Mouse (Mus musculus) activated CD4-positive, CD25-positive, alpha-beta regulatory T cell, adult 9 weeks (primary cell): ENCODE data around the gene Lce1i. TPM values are rescaled to one million over a fixed set of nuclear protein-coding genes. Genes with fewer than 3 reads are reported as not detected.

Experiments
- polyA plus RNA-seq: library from polyadenylated mRNA; unstranded; fragments of 100-300 nt; shearing (Covaris generic); gene quantifications from one replicate; pipeline ENCODE4 v1.2.1, GENCODE M21; 2017

Lce1i gene
- not detected for polyA plus RNA-seq

DNA sequence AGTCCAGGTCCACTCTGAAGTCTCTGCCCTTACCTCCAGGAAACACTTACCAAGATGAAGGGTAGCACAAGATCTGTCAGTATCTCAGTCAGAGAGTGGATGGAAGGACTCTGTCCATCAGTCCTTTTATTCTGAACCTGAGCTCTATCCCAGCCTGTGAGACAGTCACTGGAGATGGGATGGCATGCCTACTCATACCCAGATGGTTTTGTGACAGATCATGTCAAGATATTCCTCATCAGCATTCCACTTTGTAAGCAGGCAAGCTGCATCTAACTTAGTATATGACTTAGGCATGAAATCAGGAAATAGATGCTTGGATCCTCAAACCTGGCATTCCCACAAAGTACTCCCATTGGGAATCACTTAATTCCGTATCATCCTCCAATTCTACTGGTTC, at the start of gene Lce1i:
Gene Lce1i (minus strand): TSS at position 101 of the 400 bp plus-strand sequence.

DNA sequence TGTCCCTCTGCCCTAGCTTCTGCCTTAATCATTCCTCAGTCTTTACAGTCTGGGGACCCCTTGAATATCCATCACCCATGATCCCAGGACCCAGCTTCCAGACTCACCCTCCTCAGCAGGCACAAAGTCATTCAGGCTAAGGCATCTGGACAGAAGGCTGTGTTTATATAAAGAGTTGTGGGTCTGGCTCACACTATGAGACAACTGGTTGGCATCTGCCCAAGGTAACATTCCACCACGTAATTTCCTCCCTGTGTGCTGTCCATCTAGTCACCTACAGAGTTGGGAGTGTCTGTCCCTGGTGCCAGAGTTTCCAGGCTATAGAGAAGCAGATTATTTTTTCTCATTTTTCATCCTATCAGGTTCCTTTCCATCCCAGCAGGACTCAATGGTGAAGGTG, 48.4 kb upstream of the Lce1i start, which contains the start of gene Kprp:
Gene Kprp (minus strand): TSS at position 140 of the 400 bp plus-strand sequence.

DNA sequence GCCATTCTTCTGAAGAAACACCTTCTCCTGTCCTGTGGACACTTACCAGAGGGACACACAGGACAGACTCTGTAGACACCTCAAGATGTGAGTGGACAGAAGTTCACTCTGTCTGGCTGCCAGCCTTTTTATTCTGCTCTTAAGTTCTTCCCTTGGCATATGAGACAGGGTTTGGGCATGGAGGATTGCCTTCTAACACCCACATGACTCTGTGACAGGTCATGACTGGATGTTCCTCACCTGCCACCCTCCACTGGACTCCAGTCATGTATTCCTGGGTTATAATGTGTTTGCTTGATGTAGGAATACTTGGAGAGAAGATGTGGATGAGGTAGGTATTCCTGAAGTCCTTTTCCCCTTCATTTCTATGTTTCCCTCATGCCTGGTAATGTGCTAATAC, 29.1 kb upstream of the Lce1i start, which contains the start of gene Lce1k:
Gene Lce1k (minus strand): TSS at position 101 of the 400 bp plus-strand sequence.

GRCm38 (mm10) chr3:92790414-92790813, 11.7 kb upstream of the Lce1i start, which contains the start of gene Lce1j:
Gene Lce1j (minus strand): TSS chr3:92790514.

GRCm38 (mm10) chr3:92764965-92765364, 13.7 kb downstream of the Lce1i start, which contains the start of gene Lce1h:
Gene Lce1h (minus strand): TSS chr3:92765065.

GRCm38 (mm10) chr3:92752238-92752637, 26.5 kb downstream of the Lce1i start, which contains the start of gene Lce1g:
Gene Lce1g (minus strand): TSS chr3:92752338.

DNA sequence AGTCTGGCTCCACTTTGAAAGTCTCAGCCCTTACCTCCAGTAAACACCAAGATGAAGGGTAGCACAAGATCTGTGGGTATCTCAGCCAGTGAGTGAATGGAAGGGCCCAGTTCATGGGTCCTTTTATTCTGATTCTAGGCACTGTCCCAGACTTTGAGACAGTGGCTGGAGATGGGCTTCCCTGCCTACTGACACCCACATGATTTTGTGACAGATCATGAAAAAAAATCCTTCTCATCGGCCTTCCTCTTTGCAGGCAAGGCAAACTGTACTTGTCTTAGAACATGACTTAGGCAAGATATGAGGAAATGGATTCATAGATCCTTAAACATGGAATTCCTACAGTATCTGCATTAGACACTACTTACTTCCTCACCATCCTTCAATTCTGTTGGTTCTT, 39.7 kb downstream of the Lce1i start, which contains the start of gene Gm38119:
Gene Gm38119 (minus strand): TSS at position 101 of the 400 bp plus-strand sequence.

Other genes with a start within 250 kb of the Lce1i start
- gene 2310046K23Rik, start 244.4 kb downstream of the Lce1i start, polyA plus RNA-seq, result not detected
- gene Ivl, start 205.2 kb downstream of the Lce1i start, polyA plus RNA-seq, result not detected
- not detected for gene Smcp, start 189.9 kb downstream of the Lce1i start, polyA plus RNA-seq
- not detected for gene 2210017I01Rik, start 171.4 kb downstream of the Lce1i start, polyA plus RNA-seq
- gene Lce6a, start 157.2 kb downstream of the Lce1i start, polyA plus RNA-seq, result not detected
- not detected for gene Lce1a1, start 130.6 kb downstream of the Lce1i start, polyA plus RNA-seq
- not detected for gene Lce1b, start 122.0 kb downstream of the Lce1i start, polyA plus RNA-seq
- not detected for gene Lce1a2, start 108.6 kb downstream of the Lce1i start, polyA plus RNA-seq
- not detected for gene Lce1c, start 99.7 kb downstream of the Lce1i start, polyA plus RNA-seq
- not detected for gene Lce1d, start 91.7 kb downstream of the Lce1i start, polyA plus RNA-seq
- not detected for gene Lce1e, start 69.8 kb downstream of the Lce1i start, polyA plus RNA-seq
- gene Lce1f, start 58.5 kb downstream of the Lce1i start, polyA plus RNA-seq, result not detected
- not detected for gene Gm38119, start 39.8 kb downstream of the Lce1i start, polyA plus RNA-seq
- gene Lce1g, start 26.6 kb downstream of the Lce1i start, polyA plus RNA-seq, result not detected
- gene Lce1h, start 13.8 kb downstream of the Lce1i start, polyA plus RNA-seq, result not detected
- gene Lce1j, start 11.6 kb upstream of the Lce1i start, polyA plus RNA-seq, result not detected
- not detected for gene Lce1k, start 29.0 kb upstream of the Lce1i start, polyA plus RNA-seq
- gene Kprp, start 48.3 kb upstream of the Lce1i start, polyA plus RNA-seq, result not detected
- not detected for gene Lce1l, start 72.4 kb upstream of the Lce1i start, polyA plus RNA-seq
- gene 2310050C09Rik, start 91.3 kb upstream of the Lce1i start, polyA plus RNA-seq, result not detected
- not detected for gene Lce3a, start 147.3 kb upstream of the Lce1i start, polyA plus RNA-seq
- gene Lce3b, start 154.1 kb upstream of the Lce1i start, polyA plus RNA-seq, result not detected
- not detected for gene Lce3c, start 165.6 kb upstream of the Lce1i start, polyA plus RNA-seq
- gene Lce3d, start 178.5 kb upstream of the Lce1i start, polyA plus RNA-seq, result not detected
- gene Lce3e, start 188.2 kb upstream of the Lce1i start, polyA plus RNA-seq, result not detected
- gene Lce3f, start 213.3 kb upstream of the Lce1i start, polyA plus RNA-seq, result not detected
- not detected for gene Crct1, start 236.8 kb upstream of the Lce1i start, polyA plus RNA-seq
- gene Lce1m, start 240.2 kb upstream of the Lce1i start, polyA plus RNA-seq, result not detected